ENCODE assay signal across 18 mouse cellular contexts in genomic region chr15:92500276-92500838, GRCm38 (mm10).
DNase-seq lines count a peak whose midpoint lies in the region; ATAC-seq and TF ChIP-seq lines count a peak whose summit lies in the region.
"Had no signal": no experiment of that assay in that cellular context is flagged by ENCODE, and none has a peak within 500 bp of the region (broad histone marks: within the 10 kb centered on the region; RNA-seq: fewer than 3 reads in every experiment).

No protein-coding gene starts in this region.

- no peak for ATAC-seq in midbrain, postnatal 0 days (ENCODE audit: low FRiP score)

- H3K9ac ChIP-seq in midbrain, postnatal 0 days (replicated peaks; ENCODE audit: low read length, poor library complexity, severe bottlenecking), result no peak overlapping the region
- H3K9ac ChIP-seq: embryonic facial prominence, embryonic 12.5 days had no signal

- 0 out of 2 replicates have a peak overlapping the region, but pooled peaks have one; percentile 33 for H3K27ac ChIP-seq in midbrain, embryonic 10.5 days (replicated peaks)
- H3K27ac ChIP-seq in midbrain, postnatal 0 days (ENCODE audit: low read depth, low read length), result no peak overlapping the region
- H3K27ac ChIP-seq: embryonic facial prominence, embryonic 12.5 days; heart, embryonic 10.5 days had no signal

- 61% methylated on average over 9 of the region's 9 CpGs for WGBS in midbrain, embryonic 10.5 days
- 40% methylated on average over 9 of the region's 9 CpGs for WGBS in midbrain, postnatal 0 days

- no peaks in the 10 kb centered on the region for H3K27me3 ChIP-seq in midbrain, embryonic 10.5 days (ENCODE audit: low read depth, poor library complexity, severe bottlenecking)
- no peaks in the 10 kb centered on the region for H3K27me3 ChIP-seq in midbrain, postnatal 0 days (ENCODE audit: insufficient read depth, low read length)
- H3K27me3 ChIP-seq: embryonic facial prominence, embryonic 12.5 days had no signal

- H3K36me3 ChIP-seq in midbrain, embryonic 10.5 days, result no peaks in the 10 kb centered on the region
- no peaks in the 10 kb centered on the region for H3K36me3 ChIP-seq in midbrain, postnatal 0 days (ENCODE audit: insufficient read depth, low read length)
- H3K36me3 ChIP-seq: embryonic facial prominence, embryonic 12.5 days; heart, embryonic 10.5 days had no signal

- H3K4me3 ChIP-seq in midbrain, embryonic 10.5 days, result no peak overlapping the region
- H3K4me3 ChIP-seq in midbrain, postnatal 0 days (ENCODE audit: low read depth, low read length), result no peak overlapping the region
- H3K4me3 ChIP-seq: embryonic facial prominence, embryonic 12.5 days; heart, embryonic 10.5 days had no signal

- H3K9me3 ChIP-seq in midbrain, embryonic 10.5 days (replicated peaks), result no peaks in the 10 kb centered on the region
- no peaks in the 10 kb centered on the region for H3K9me3 ChIP-seq in midbrain, postnatal 0 days (ENCODE audit: low read length)
- H3K9me3 ChIP-seq: embryonic facial prominence, embryonic 12.5 days; heart, embryonic 10.5 days had no signal

- no peak for TF ChIP-seq CTCF in midbrain, postnatal 0 days (IDR thresholded peaks at IDR 0.05)

- H3K4me2 ChIP-seq in midbrain, postnatal 0 days (ENCODE audit: low read depth, low read length, poor library complexity, severe bottlenecking), result no peak overlapping the region
- H3K4me2 ChIP-seq: embryonic facial prominence, embryonic 12.5 days had no signal

- peak; percentile 54 for DNase-seq in embryo, embryonic 10.5 days (ENCODE audit: low spot score)
- DNase-seq in embryo, embryonic 10 days (ENCODE audit: low spot score), result no peak
- DNase-seq in midbrain, embryonic 10.5 days (ENCODE audit: low spot score), result no peak
- DNase-seq in midbrain, postnatal 0 days (ENCODE audit: low spot score), result no peak
- DNase-seq in mesoderm, embryonic 11.5 days (ENCODE audit: low read depth, low spot score), result peak; percentile 43
- DNase-seq in retina, postnatal 1 day, result peak; percentile 70
- no peak for DNase-seq in B cell, adult 2 months
- no peak for DNase-seq in thymus, postnatal 25 days
- DNase-seq: cerebellum, postnatal 10 days; heart, postnatal 10 days; kidney, adult 9 months; layer of hippocampus, postnatal 36 days; lung, adult 18-20 months; lung, postnatal 36 days; spleen, adult 18-20 months; thymus, adult 2 months had no signal

- peaks cover 25% of the 10 kb centered on the region for H3K4me1 ChIP-seq in midbrain, embryonic 10.5 days
- no peaks in the 10 kb centered on the region for H3K4me1 ChIP-seq in midbrain, postnatal 0 days (ENCODE audit: insufficient read depth, low read length)
- H3K4me1 ChIP-seq: embryonic facial prominence, embryonic 12.5 days; heart, embryonic 10.5 days had no signal

Comparison
In these comparisons a context has a peak if more than half of its experiments do, and no peak if none do; other contexts are left out.
1. DNase-seq: peak in embryo, embryonic 10.5 days (single experiment), mesoderm, embryonic 11.5 days (single experiment) and retina, postnatal 1 day (single experiment); none in embryo, embryonic 10 days (single experiment), midbrain, embryonic 10.5 days (single experiment), midbrain, postnatal 0 days (single experiment), B cell, adult 2 months (0 of 2) and thymus, postnatal 25 days (single experiment).